Mouse (Mus musculus): ENCODE results near the gene Pla2g2d. TPM values are rescaled to one million over a fixed set of nuclear protein-coding genes. Genes with fewer than 3 reads are reported as not detected.

Gene Pla2g2d
- total RNA-seq, 4 experiments from 2014 or later, result 0.23 to 0.62 (median 0.43) TPM

- DNase-seq (ENCODE audit: low spot score in 2 of 2), result no peak
Measured at GRCm38 (mm10) chr4:138825751-138826567, 50.4 kb downstream of the Pla2g2d start.

- no peak for DNase-seq (ENCODE audit: low spot score in 2 of 2)
Measured at GRCm38 (mm10) chr4:138827147-138827546, 51.6 kb downstream of the Pla2g2d start.

Other genes starting within 250 kb of the Pla2g2d start
- 1 to 10 TPM; 2.8 to 5.0 (median 3.6) TPM for gene Vwa5b1, start 139.9 kb upstream of the Pla2g2d start, total RNA-seq (2022)
- gene Pla2g2c, start 50.9 kb upstream of the Pla2g2d start, total RNA-seq (2022), result under 1 TPM in 3 of 4 experiments, not detected in 1; 0.26 to 0.54 (median 0.32) TPM
- gene Ubxn10, start 38.6 kb upstream of the Pla2g2d start, total RNA-seq (2022), result 1 to 10 TPM; 1.1 to 1.9 (median 1.5) TPM
- gene Pla2g2f, start 18.1 kb upstream of the Pla2g2d start, total RNA-seq (2022), result 1 to 10 TPM in 2 of 4 experiments, under 1 TPM in 2; 0.87 to 2.1 (median 1.1) TPM
- 1 to 10 TPM in 2 of 4 experiments, under 1 TPM in 2; 0.94 to 3.0 (median 1.6) TPM for gene Pla2g5, start 87.7 kb downstream of the Pla2g2d start, total RNA-seq (2022)
- not detected for gene Gm13030, start 98.2 kb downstream of the Pla2g2d start, total RNA-seq (2022)
- not detected for gene Pla2g2e, start 102.2 kb downstream of the Pla2g2d start, total RNA-seq (2022)
- 10 to 100 TPM; 10.2 to 13.0 (median 12.3) TPM for gene Otud3, start 138.2 kb downstream of the Pla2g2d start, total RNA-seq (2022)
- not detected for gene Rnf186, start 191.4 kb downstream of the Pla2g2d start, total RNA-seq (2022)
- gene Tmco4, start 197.2 kb downstream of the Pla2g2d start, total RNA-seq (2022), result 1 to 10 TPM; 2.3 to 5.4 (median 4.1) TPM

Data from layer of hippocampus, adult 8-10 months (tissue).